Mouse (Mus musculus): ENCODE measurements at regions not wholly inside any gene's neighbourhood (a gene's known extent, or its start where the extent isn't known, plus 50 kb on each side); places are given as distances from the start of the nearest gene placed in this dataset.

GRCm38 (mm10) chr2:144123395-144124034 lies 90.7 kb downstream of the Banf2 start:
- DNase-seq (ENCODE audit: low spot score in 2 of 2): no peak

GRCm38 (mm10) chr2:144127082-144128037 lies 94.5 kb downstream of the Banf2 start:
- DNase-seq (ENCODE audit: low spot score in 2 of 2): peak in 1 of 2 experiments; percentile 18

GRCm38 (mm10) chr2:144128038-144128402 lies 95.2 kb downstream of the Banf2 start:
- DNase-seq (ENCODE audit: low spot score in 2 of 2): no peak

- DNase-seq (ENCODE audit: low spot score in 2 of 2): no peak
Measured at GRCm38 (mm10) chr2:144128527-144128926, 95.7 kb downstream of the Banf2 start.

GRCm38 (mm10) chr2:144133806-144134574 lies 101.1 kb downstream of the Banf2 start:
- DNase-seq (ENCODE audit: low spot score in 2 of 2): no peak

- no peak for DNase-seq (ENCODE audit: low spot score in 2 of 2)
Measured at GRCm38 (mm10) chr2:144134575-144134958, 101.7 kb downstream of the Banf2 start.

GRCm38 (mm10) chr2:144135586-144135985 lies 102.7 kb downstream of the Banf2 start:
- DNase-seq (ENCODE audit: low spot score in 2 of 2): no peak

GRCm38 (mm10) chr2:144143620-144144384 lies 110.9 kb downstream of the Banf2 start:
- no peak for DNase-seq (ENCODE audit: low spot score in 2 of 2)

GRCm38 (mm10) chr2:144144486-144145136 lies 111.8 kb downstream of the Banf2 start:
- no peak for DNase-seq (ENCODE audit: low spot score in 2 of 2)

- no peak for DNase-seq (ENCODE audit: low spot score in 2 of 2)
Measured at GRCm38 (mm10) chr2:144156456-144157211, 113.8 kb upstream of the Mgme1 start.

- DNase-seq (ENCODE audit: low spot score in 2 of 2): no peak
Measured at GRCm38 (mm10) chr2:144157343-144157742, 113.1 kb upstream of the Mgme1 start.

- DNase-seq (ENCODE audit: low spot score in 2 of 2): no peak
Measured at GRCm38 (mm10) chr2:144158256-144158655, 112.2 kb upstream of the Mgme1 start.

- no peak for DNase-seq (ENCODE audit: low spot score in 2 of 2)
Measured at GRCm38 (mm10) chr2:144159854-144160331, 110.6 kb upstream of the Mgme1 start.

- no peak for DNase-seq (ENCODE audit: low spot score in 2 of 2)
Measured at GRCm38 (mm10) chr2:144160434-144160833, 110.0 kb upstream of the Mgme1 start.

- DNase-seq (ENCODE audit: low spot score in 2 of 2): no peak
Measured at GRCm38 (mm10) chr2:144161852-144162251, 108.6 kb upstream of the Mgme1 start.

GRCm38 (mm10) chr2:144164102-144164501 lies 106.4 kb upstream of the Mgme1 start:
- peak; percentile 23 to 34 for DNase-seq (ENCODE audit: low spot score in 2 of 2)

GRCm38 (mm10) chr2:144164986-144165821 lies 105.3 kb upstream of the Mgme1 start:
- peak; percentile 67 to 79 for DNase-seq (ENCODE audit: low spot score in 2 of 2)

GRCm38 (mm10) chr2:144166102-144166750 lies 104.2 kb upstream of the Mgme1 start:
- no peak for DNase-seq (ENCODE audit: low spot score in 2 of 2)

Data from layer of hippocampus, adult 8-10 months (tissue).